Mouse (Mus musculus) activated CD4-positive, CD25-positive, alpha-beta regulatory T cell, adult 9 weeks (primary cell): ENCODE data around the gene Omg. TPM values are rescaled to one million over a fixed set of nuclear protein-coding genes. Genes with fewer than 3 reads are reported as not detected.

ENCODE experiments used
- polyA plus RNA-seq: library from polyadenylated mRNA; unstranded; fragments of 100-300 nt; shearing (Covaris generic); gene quantifications from one replicate; pipeline ENCODE4 v1.2.1, GENCODE M21; 2017

The Omg gene
- polyA plus RNA-seq = not detected

DNA sequence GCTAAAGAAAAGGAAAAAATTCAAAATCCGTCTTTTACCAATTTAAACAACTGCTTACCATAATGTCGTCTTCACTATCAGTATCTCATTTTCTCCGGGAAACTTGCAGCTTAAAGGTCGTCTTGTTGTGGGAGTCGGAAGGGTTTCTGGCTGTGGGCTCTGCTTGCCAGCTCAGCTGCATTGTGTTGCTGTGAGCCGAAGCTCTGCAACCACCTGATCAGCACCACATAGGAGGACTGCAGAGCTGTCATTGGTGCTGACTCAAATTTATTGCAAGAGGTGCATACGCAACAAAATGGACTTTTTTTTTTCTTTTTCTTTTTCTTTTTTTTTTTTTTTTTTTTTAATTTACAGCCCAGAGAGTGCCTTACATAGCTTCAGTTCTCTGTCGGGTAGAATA, at the start of gene Omg:
Gene Omg, minus strand, starts transcription at position 240 of the 400 bp plus-strand sequence.

DNA sequence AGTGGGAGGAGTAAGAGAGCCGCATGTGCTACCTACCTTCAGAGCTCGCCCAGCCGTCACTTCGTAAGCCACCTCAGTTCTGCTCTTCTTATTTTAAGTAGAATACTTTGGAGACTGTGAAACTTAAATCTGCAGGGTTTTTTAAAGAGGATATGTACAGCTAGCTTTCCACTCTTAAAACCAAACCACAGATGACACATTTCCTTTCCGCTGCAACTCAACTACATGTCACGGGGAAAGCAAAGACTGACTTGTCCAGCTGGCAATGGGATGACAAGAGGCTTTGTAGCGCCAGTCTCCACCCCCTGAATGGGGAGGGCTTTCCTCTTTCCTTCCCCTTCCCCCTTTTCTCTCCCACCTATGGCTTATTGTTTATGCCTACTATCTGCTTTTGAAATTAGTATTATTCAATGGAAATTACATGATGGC, 26.5 kb upstream of the Omg start, which contains the start of the genes Evi2 and Evi2a:
Gene Evi2, minus strand, starts transcription at position 257 of the 429 bp plus-strand sequence.
Gene Evi2a, minus strand, starts transcription at position 277 of the 429 bp plus-strand sequence.

DNA sequence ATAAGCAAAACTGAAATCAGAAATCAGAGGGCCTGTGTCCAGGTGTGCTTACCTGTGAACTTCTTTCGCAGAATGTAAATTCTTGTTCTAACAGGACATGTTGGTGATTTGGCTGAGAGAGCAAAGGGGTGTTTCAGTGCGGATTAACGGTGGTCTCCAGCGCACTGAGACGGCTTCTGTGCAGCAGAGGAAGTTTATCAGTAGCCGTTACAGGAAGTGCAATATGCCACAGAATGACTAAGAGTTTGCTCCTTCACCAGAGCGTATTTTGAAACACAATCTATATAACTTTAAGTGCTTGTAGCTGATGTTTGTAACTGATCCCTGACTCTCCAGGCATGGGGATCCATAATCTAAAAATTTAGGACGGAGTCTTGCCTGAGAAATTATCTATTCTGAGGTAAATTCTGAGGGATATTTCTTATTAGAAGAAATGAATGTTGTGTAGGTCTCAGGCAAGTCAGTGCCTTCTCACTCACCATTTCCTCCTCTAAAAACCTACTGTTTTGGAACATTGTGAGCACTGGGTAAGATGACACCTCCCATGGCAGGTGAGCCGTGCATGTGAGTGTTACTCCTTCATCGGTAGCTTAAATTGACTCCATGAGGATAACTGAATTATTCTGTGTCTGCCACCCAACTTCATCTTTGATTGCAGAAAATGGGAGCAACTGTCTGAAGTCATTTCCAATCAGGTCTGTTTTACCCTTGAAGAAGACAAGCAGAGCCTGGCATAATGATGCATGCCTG, 19.9 kb upstream of the Omg start, which contains the start of gene Evi2b:
Gene Evi2b, minus strand, starts transcription at position 203 of the 750 bp plus-strand sequence.

Other genes starting within 250 kb of the Omg start
- gene Wsb1, start 249.4 kb downstream of the Omg start, polyA plus RNA-seq = 132 TPM
- not detected for gene Gm9964, start 207.2 kb downstream of the Omg start, polyA plus RNA-seq
- gene Nf1, start 164.4 kb downstream of the Omg start, polyA plus RNA-seq = 1.1 TPM
- 74.2 TPM for gene Evi2b, start 19.7 kb upstream of the Omg start, polyA plus RNA-seq
- gene Evi2, start 26.5 kb upstream of the Omg start, polyA plus RNA-seq = 5.3 TPM
- gene Evi2a, start 26.5 kb upstream of the Omg start, polyA plus RNA-seq = 35.4 TPM
- gene Rab11fip4, start 87.1 kb upstream of the Omg start, polyA plus RNA-seq = 22.4 TPM